Mouse (Mus musculus) olfactory bulb, adult 2 months (tissue): ENCODE data around the gene Luzp1. TPM values are rescaled to one million over a fixed set of nuclear protein-coding genes. Genes with fewer than 3 reads are reported as not detected.

Source experiments
- H3K27ac ChIP-seq: fragments of 200-500 bp; 2 replicates; pipeline ENCODE4 v1.5.1; 2012; ENCODE audit warnings: low read depth, low read length; ENCODE audit not compliant: insufficient read depth
- H3K4me1 ChIP-seq: fragments of 200-500 bp; 2 replicates; pipeline ENCODE4 v1.6.1; 2012; ENCODE audit warnings: low read length; ENCODE audit not compliant: control insufficient read depth, insufficient read depth
- H3K4me3 ChIP-seq: fragments of 200-500 bp; 2 replicates; pipeline ENCODE4 v1.5.1; 2012; ENCODE audit warnings: mild to moderate bottlenecking, low read depth, low read length, moderate library complexity; ENCODE audit not compliant: insufficient read depth
- CTCF ChIP-seq: fragments of 200-500 bp; IDR thresholded peaks from 2 replicates; pipeline ENCODE4 v1.5.1; 2012; ENCODE audit warnings: low read depth, mild to moderate bottlenecking, low read length, moderate library complexity; ENCODE audit not compliant: insufficient read depth
- POLR2A ChIP-seq: fragments of 200-500 bp; IDR thresholded peaks from 2 replicates; pipeline ENCODE4 v1.6.1; 2012; ENCODE audit warnings: mild to moderate bottlenecking, low read depth, low read length, moderate library complexity; ENCODE audit not compliant: insufficient read depth
- WGBS: fragments of 180-500 bp; shearing (Covaris S2); methylation state at CpG from one replicate; pipeline ENCODE4 v1.1.7; 2018; 5-methylcytosine and 5-hydroxymethylcytosine counted together
- polyA plus RNA-seq: library from polyadenylated mRNA; stranded (reverse); fragments of >200 nt; gene quantifications from 2 replicates; pipeline ENCODE4 v1.2.4, GENCODE M21; 2012; ENCODE audit warnings: low replicate concordance; ENCODE audit not compliant: missing spikeins, insufficient read depth, insufficient read length

The Luzp1 gene
- polyA plus RNA-seq, 1 experiment: not detected

DNA sequence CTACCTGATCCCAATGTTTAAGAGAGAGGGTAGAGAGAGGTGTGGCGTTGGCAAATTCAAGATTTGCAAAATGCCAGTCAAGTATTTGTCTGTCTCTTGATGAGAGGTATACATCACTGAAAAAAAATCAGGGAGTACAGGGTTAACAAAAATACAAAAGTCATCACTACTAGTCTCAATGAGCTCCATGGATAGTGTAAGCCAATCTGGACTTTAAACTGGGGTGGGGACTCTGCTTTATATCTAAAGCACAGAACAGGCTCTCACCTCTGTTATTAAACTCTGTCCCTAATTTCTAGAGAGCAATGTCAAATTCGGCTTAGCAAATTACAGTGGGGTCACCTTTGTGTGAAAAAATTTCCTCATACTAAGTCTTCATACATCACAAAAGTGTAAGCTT lies 88.1 kb downstream of the Luzp1 start:
- H3K27ac ChIP-seq: no peak overlapping the region
- TF ChIP-seq CTCF (no peak), POLR2A (no peak)
- H3K4me3 ChIP-seq: no peak overlapping the region
- no peaks in the 10 kb centered on the region for H3K4me1 ChIP-seq
- 83% methylated on average over 2 of the region's 2 CpGs for WGBS

DNA sequence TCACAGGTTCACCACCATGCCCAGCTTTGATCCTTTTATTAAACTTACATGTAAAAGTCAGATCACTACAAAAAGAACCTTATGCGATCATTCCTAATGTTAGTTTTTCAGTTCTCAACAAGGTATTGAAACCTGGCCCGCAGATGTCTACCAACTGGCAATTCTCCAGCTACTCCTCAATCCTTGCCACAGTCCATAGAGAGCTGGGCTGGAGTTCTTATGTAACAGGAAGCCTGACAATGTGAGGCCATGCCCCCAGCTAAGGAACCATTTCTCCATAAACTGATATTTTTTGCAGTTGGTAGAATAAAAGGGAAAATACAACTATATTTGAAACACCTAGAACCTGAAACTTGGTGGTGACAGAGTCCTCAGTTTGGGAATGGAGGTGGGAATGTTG lies 90.1 kb downstream of the Luzp1 start:
- Histone ChIP-seq H3K4me1 (peaks cover 2% of the 10 kb centered on the region; the same call in 1 of the 2 replicates), H3K4me3 (no peak overlapping the region), H3K27ac (no peak overlapping the region)
- no peak for TF ChIP-seq CTCF
- no peak for TF ChIP-seq POLR2A
- WGBS: 95% methylated on average over 2 of the region's 2 CpGs

DNA sequence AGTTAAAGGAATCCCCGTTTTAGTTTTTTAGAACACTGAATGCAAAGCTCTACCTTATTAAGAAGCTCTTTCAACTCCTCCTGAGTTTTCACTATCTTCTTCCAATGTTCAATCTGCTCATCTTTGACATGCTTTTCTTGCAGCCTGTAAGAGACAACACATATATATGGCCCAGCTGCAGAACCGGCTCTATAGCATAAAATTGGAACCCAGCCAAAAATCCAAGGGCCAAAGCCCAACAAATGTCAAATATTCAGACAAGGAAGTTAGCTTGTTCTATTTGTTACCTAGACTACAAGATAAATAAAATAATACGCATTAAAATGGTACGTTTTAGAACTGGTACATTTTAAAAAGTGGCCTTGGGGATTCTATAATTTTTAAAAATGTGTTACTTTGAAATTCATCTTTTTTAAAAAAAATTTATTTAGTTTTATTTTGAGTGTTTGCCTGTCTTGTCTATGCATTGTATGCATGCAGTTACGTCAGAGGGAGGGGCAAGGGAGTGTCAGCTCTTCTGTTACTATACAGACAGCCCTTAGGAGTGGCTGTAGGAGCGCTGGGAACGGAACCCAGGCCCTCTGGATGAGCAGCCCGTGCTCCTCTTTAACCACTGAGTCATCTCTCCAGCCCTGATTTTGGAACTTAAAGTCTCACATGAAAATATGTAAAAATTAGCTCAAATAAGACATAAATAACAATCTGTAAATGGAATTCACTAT lies 90.9 kb downstream of the Luzp1 start:
- TF ChIP-seq CTCF (no peak), POLR2A (no peak)
- 82% methylated on average over 8 of the region's 8 CpGs for WGBS

DNA sequence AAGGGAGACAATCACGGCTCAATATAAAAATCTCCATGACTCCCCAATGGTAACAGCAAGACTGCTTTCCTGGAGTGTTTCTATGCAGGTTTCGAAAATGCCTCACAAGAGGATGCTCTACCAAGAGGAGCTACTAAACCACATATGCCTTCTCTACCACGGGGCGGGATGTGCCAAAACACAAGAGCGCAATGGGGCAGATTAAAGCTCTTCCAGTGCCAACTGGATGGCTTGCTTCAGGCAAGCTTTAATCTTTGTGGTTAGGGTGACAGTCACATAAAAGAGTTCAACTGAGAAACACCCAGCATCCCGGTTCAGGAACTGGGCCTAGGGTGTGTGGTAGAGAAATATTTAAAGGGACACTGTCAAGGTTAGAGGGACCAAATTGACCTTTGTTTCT lies 93.2 kb downstream of the Luzp1 start:
- Histone ChIP-seq H3K4me1 (peaks cover 8% of the 10 kb centered on the region; the same call in 1 of the 2 replicates), H3K4me3 (no peak overlapping the region), H3K27ac (no peak overlapping the region)
- WGBS: 42% methylated on average over 6 of the region's 6 CpGs
- no peak for TF ChIP-seq CTCF
- TF ChIP-seq POLR2A: no peak

More for the DNA sequence above, 90.9 kb downstream of the Luzp1 start:
- H3K4me3 ChIP-seq: no peak overlapping the region
- no peak overlapping the region for H3K27ac ChIP-seq
- H3K4me1 ChIP-seq: peaks cover 2% of the 10 kb centered on the region; the same call in 1 of the 2 replicates

DNA sequence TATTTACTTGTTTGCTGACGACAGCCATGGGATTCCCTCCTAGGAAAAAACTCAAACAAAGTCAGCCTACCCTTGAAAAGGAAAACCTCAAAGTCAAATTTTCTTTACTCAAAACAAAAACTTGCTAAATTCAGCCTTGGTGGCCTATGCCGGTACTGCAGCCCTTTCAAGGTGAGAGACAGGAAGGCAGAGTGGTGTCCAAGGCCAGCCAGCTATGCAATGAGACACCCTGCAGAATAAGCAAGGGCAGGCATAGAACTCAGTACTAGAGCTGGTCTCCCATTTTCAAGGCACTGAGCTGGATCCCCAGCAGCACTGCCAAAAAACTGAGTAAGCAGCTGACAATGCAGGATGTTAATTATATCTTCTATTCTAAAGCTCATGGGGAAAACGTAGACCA lies 99.1 kb downstream of the Luzp1 start:
- Histone ChIP-seq H3K27ac (no peak overlapping the region), H3K4me3 (no peak overlapping the region), H3K4me1 (peaks cover 8% of the 10 kb centered on the region; the same call in 1 of the 2 replicates)
- TF ChIP-seq CTCF (no peak), POLR2A (no peak)
- 61% methylated on average over 3 of the region's 3 CpGs for WGBS

DNA sequence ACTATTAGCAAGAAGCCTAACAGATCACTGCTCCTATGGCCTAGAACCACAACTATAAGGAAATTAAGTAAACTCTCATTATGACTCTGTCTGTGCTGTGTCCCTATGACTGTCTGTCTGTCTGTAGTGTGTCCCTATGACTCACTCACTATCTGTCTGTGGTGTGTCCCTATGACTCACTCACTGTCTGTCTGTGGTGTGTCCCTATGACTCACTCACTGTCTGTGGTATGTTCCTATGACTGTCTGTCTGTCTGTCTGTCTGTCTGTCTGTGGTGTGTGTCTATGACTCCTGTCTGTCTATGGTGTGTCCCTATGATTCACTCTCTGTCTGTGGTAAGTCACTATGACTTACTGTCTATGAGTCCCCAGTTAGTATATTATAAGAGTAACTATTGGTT lies 100.4 kb downstream of the Luzp1 start:
- Histone ChIP-seq H3K4me3 (no peak overlapping the region), H3K27ac (no peak overlapping the region), H3K4me1 (peaks cover 8% of the 10 kb centered on the region; the same call in 1 of the 2 replicates)
- no peak for TF ChIP-seq CTCF
- no peak for TF ChIP-seq POLR2A

DNA sequence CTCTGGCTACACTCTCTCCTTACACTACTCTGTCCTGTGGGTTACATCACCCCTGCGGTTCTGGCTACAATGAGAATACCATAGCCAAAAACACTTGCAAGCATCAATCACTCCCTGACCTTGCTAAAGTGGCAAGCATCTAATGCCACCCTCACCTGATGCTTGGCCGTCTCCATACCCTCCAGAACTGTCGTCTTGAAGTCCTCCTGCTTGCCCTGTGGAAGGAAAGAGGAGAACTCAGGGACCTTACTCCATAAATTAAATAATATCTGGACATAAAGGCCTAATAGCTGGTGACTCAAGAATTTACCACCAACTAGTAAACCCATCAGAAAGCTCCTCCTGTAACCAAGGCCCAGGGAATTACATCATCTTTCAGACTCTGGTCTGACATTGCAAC lies 112.3 kb downstream of the Luzp1 start:
- no peak overlapping the region for H3K27ac ChIP-seq
- 93% methylated on average over 3 of the region's 3 CpGs for WGBS
- H3K4me3 ChIP-seq: no peak overlapping the region
- TF ChIP-seq POLR2A (no peak), CTCF (no peak)
- H3K4me1 ChIP-seq: peaks cover 9% of the 10 kb centered on the region

DNA sequence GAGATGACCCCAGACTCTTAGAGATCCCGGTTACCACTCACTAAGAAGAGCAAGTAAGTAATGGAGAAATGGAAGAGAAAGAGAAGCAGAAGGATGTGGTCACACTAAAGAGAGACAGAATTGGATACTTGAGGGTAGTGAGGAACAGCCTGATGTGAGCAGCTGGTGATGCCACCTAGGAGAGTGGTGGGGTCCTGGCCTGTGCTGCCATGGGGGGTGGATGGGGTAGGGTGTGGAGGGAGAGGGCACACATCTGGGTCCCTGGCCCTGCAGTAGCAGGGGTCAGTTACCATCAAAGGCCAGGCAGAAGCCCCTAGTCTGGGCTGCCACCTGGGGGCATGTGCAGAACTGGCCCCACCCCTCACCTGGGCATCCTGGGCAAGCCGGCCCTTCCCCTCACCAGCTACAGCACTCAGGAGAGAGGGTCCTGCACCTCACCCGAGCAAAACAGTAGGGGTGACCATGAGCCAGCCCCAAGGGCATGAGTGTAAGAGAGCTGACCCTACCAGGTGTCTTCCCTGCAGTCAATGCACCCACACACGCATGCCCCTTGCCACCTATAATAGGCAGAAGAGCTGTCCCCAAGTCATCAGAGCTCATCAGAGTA lies 117.8 kb downstream of the Luzp1 start:
- TF ChIP-seq CTCF (no peak), POLR2A (no peak)
- Histone ChIP-seq H3K4me1 (peaks cover 15% of the 10 kb centered on the region), H3K27ac (no peak overlapping the region), H3K4me3 (no peak overlapping the region)
- WGBS: 89% methylated on average over 4 of the region's 4 CpGs

DNA sequence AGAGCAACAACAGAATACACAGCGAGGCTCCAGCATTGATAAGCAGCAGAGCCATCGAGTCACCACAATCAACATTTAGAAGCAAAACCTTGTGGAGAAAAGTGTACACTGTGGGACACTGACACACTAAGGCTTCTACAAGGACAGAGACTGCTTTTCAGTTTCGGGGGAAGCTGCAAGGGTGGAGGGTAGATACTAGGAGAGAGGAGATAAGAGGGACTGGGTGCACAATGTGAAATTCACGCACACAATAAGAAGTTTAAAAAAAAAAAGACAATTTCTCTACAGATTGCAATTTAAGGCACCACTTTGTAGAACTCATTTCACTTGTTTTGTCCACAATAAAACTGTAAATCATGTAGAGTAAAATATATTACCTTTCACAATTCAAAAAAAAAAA lies 118.4 kb downstream of the Luzp1 start:
- WGBS: 83% methylated on average over 4 of the region's 4 CpGs
- Histone ChIP-seq H3K4me3 (no peak overlapping the region), H3K27ac (no peak overlapping the region), H3K4me1 (peaks cover 15% of the 10 kb centered on the region)
- no peak for TF ChIP-seq POLR2A
- no peak for TF ChIP-seq CTCF
